Mouse (Mus musculus) CH12F3 (cell line): Measurements from ENCODE around the gene Lrrc28.

Source experiments
- in situ Hi-C: fragments of 300-500 bp; cut with MboI; formaldehyde crosslinking; loops from 2 replicates; pipeline ENCODE4 v1.14.3; 2020; ENCODE audit warnings: low sequenced_read_pairs

Gene Lrrc28

GRCm38 (mm10) chr7:67644833-67645680 is at the start of gene Lrrc28:
Gene Lrrc28, minus strand, starts transcription at chr7:67645268.
- in situ Hi-C loops, result loop anchor here (25.0 kb wide), 1 partner anchor 833 kb away; no protein-coding TSS in a partner anchor

GRCm38 (mm10) chr7:67692791-67693538 is 47.9 kb upstream of the Lrrc28 start:
- in situ Hi-C loops, result no loop called here

GRCm38 (mm10) chr7:67692141-67692540 is 47.1 kb upstream of the Lrrc28 start:
- in situ Hi-C loops, result no loop called here

GRCm38 (mm10) chr7:67691036-67691435 is 46.0 kb upstream of the Lrrc28 start:
- in situ Hi-C loops, result no loop called here

- in situ Hi-C loops, result no loop called here
Measured at GRCm38 (mm10) chr7:67689793-67690192, 44.7 kb upstream of the Lrrc28 start.

GRCm38 (mm10) chr7:67688281-67688680 is 43.2 kb upstream of the Lrrc28 start:
- in situ Hi-C loops, result no loop called here

GRCm38 (mm10) chr7:67686545-67686944 is 41.5 kb upstream of the Lrrc28 start:
- in situ Hi-C loops, result no loop called here

- in situ Hi-C loops, result no loop called here
Measured at GRCm38 (mm10) chr7:67683006-67683405, 37.9 kb upstream of the Lrrc28 start.

GRCm38 (mm10) chr7:67681078-67681477 is 36.0 kb upstream of the Lrrc28 start:
- in situ Hi-C loops, result no loop called here

GRCm38 (mm10) chr7:67678878-67679499 is 33.9 kb upstream of the Lrrc28 start:
- in situ Hi-C loops, result no loop called here

- in situ Hi-C loops, result no loop called here
Measured at GRCm38 (mm10) chr7:67673656-67674055, 28.6 kb upstream of the Lrrc28 start.

- in situ Hi-C loops, result no loop called here
Measured at GRCm38 (mm10) chr7:67672650-67673049, 27.6 kb upstream of the Lrrc28 start.

GRCm38 (mm10) chr7:67670965-67671364 is 25.9 kb upstream of the Lrrc28 start:
- in situ Hi-C loops, result no loop called here

- in situ Hi-C loops, result no loop called here
Measured at GRCm38 (mm10) chr7:67663981-67664694, 19.1 kb upstream of the Lrrc28 start.

- in situ Hi-C loops, result no loop called here
Measured at GRCm38 (mm10) chr7:67662424-67662823, 17.4 kb upstream of the Lrrc28 start.

GRCm38 (mm10) chr7:67658110-67658509 is 13.0 kb upstream of the Lrrc28 start:
- in situ Hi-C loops, result no loop called here

GRCm38 (mm10) chr7:67655186-67655585 is 10.1 kb upstream of the Lrrc28 start:
- in situ Hi-C loops, result no loop called here

- in situ Hi-C loops, result no loop called here
Measured at GRCm38 (mm10) chr7:67654668-67655067, 9.6 kb upstream of the Lrrc28 start.

- in situ Hi-C loops, result no loop called here
Measured at GRCm38 (mm10) chr7:67652211-67652610, 7.1 kb upstream of the Lrrc28 start.

- in situ Hi-C loops, result loop anchor here (25.0 kb wide), 1 partner anchor 836 kb away; no protein-coding TSS in a partner anchor
Measured at GRCm38 (mm10) chr7:67648376-67648775, 3.3 kb upstream of the Lrrc28 start.

- in situ Hi-C loops, result loop anchor here (25.0 kb wide), 1 partner anchor 835 kb away; no protein-coding TSS in a partner anchor
Measured at GRCm38 (mm10) chr7:67647277-67647676, 2.2 kb upstream of the Lrrc28 start, which contains the start of gene Ttc23. Gene Ttc23, plus strand, starts transcription at chr7:67647410.
